Mouse (Mus musculus) mouse embryonic stem cell (cell line): Measurements from ENCODE around the gene H2-DMa.
"Not testable (repeated sequence)": the region's sequence is repeated elsewhere in the genome, so short reads cannot be mapped to it uniquely, and the experiment has no call there.

Experiments used
- in situ Hi-C, 2 experiments: fragments of 300-500 bp; cut with MboI; formaldehyde crosslinking; loops; 1 replicate in 1 of 2; 3 replicates in 1 of 2; pipeline ENCODE4 v1.14.3; 2019 to 2020; ENCODE audit warnings: low sequenced_read_pairs in 2 of 2, low pct_unique_long_range_greater_than_20kb in 1 of 2, mixed read lengths in 1 of 2; ENCODE audit not compliant: unreplicated experiment in 1 of 2

H2-DMa gene

GRCm38 (mm10) chr17:34138655-34139054 is 19.3 kb downstream of the H2-DMa start:
- in situ Hi-C loops = no loop called here

GRCm38 (mm10) chr17:34139416-34139815 is 20.1 kb downstream of the H2-DMa start:
- in situ Hi-C loops = no loop called here

- in situ Hi-C loops = no loop called here
Observed at GRCm38 (mm10) chr17:34140240-34140639, 20.9 kb downstream of the H2-DMa start.

GRCm38 (mm10) chr17:34141448-34141847 is 22.1 kb downstream of the H2-DMa start:
- in situ Hi-C loops = no loop called here

- in situ Hi-C loops = no loop called here
Observed at GRCm38 (mm10) chr17:34142456-34143010, 23.2 kb downstream of the H2-DMa start.

- in situ Hi-C loops = no loop called here
Observed at GRCm38 (mm10) chr17:34143033-34143432, 23.7 kb downstream of the H2-DMa start, which contains the start of gene H2-DMb2. Gene H2-DMb2 (plus strand): TSS chr17:34143307.

GRCm38 (mm10) chr17:34143461-34143860 is 24.1 kb downstream of the H2-DMa start:
- in situ Hi-C loops = no loop called here

GRCm38 (mm10) chr17:34144221-34144620 is 24.9 kb downstream of the H2-DMa start:
- in situ Hi-C loops = not testable (repeated sequence)

GRCm38 (mm10) chr17:34144960-34145371 is 25.6 kb downstream of the H2-DMa start:
- in situ Hi-C loops = no loop called here

- in situ Hi-C loops = no loop called here
Observed at GRCm38 (mm10) chr17:34152923-34153322, 33.6 kb downstream of the H2-DMa start, which contains the start of gene H2-DMb1. Gene H2-DMb1 (plus strand): TSS chr17:34153072.

- in situ Hi-C loops = no loop called here
Observed at GRCm38 (mm10) chr17:34155534-34155933, 36.2 kb downstream of the H2-DMa start.

GRCm38 (mm10) chr17:34164202-34164895 is 45.0 kb downstream of the H2-DMa start:
- in situ Hi-C loops = loop anchor here in 1 of 2 experiments (10.0 kb wide), 1 partner anchor 90 kb away; no protein-coding TSS in a partner anchor

GRCm38 (mm10) chr17:34165033-34165730 is 45.8 kb downstream of the H2-DMa start:
- in situ Hi-C loops = loop anchor here in 1 of 2 experiments (10.0 kb wide), 1 partner anchor 90 kb away; no protein-coding TSS in a partner anchor

- in situ Hi-C loops = loop anchor here in 1 of 2 experiments (10.0 kb wide), 1 partner anchor 94 kb away; no protein-coding TSS in a partner anchor
Observed at GRCm38 (mm10) chr17:34169279-34169678, 49.9 kb downstream of the H2-DMa start.

- in situ Hi-C loops = loop anchor here in 1 of 2 experiments (5.0 kb wide), 1 partner anchor 88 kb away; no protein-coding TSS in a partner anchor
Observed at GRCm38 (mm10) chr17:34170487-34170876, 51.1 kb downstream of the H2-DMa start.

- in situ Hi-C loops = loop anchor here in 1 of 2 experiments (5.0 kb wide), 1 partner anchor 89 kb away; no protein-coding TSS in a partner anchor
Observed at GRCm38 (mm10) chr17:34170877-34171498, 51.6 kb downstream of the H2-DMa start.

- in situ Hi-C loops = loop anchor here in 1 of 2 experiments (5.0 kb wide), 1 partner anchor 90 kb away; no protein-coding TSS in a partner anchor
Observed at GRCm38 (mm10) chr17:34172528-34172927, 53.2 kb downstream of the H2-DMa start.

- in situ Hi-C loops = loop anchor here in 1 of 2 experiments (5.0 kb wide), 1 partner anchor 92 kb away; no protein-coding TSS in a partner anchor
Observed at GRCm38 (mm10) chr17:34174075-34174474, 54.7 kb downstream of the H2-DMa start.
